Mouse (Mus musculus) embryonic fibroblast, embryonic 13.5 days (primary cell): ENCODE measurements around the gene Mtus2.

Experiments used
- CTCF ChIP-seq: IDR thresholded peaks from 2 replicates; pipeline ENCODE4 v1.5.1; 2011; ENCODE audit warnings: mild to moderate bottlenecking, control low read depth, low read length, moderate library complexity, borderline replicate concordance; ENCODE audit not compliant: insufficient read depth
- POLR2A ChIP-seq: IDR thresholded peaks from 2 replicates; pipeline ENCODE4 v1.6.1; 2011; ENCODE audit warnings: low read depth, mild to moderate bottlenecking, control low read depth, low read length, moderate library complexity

DNA sequence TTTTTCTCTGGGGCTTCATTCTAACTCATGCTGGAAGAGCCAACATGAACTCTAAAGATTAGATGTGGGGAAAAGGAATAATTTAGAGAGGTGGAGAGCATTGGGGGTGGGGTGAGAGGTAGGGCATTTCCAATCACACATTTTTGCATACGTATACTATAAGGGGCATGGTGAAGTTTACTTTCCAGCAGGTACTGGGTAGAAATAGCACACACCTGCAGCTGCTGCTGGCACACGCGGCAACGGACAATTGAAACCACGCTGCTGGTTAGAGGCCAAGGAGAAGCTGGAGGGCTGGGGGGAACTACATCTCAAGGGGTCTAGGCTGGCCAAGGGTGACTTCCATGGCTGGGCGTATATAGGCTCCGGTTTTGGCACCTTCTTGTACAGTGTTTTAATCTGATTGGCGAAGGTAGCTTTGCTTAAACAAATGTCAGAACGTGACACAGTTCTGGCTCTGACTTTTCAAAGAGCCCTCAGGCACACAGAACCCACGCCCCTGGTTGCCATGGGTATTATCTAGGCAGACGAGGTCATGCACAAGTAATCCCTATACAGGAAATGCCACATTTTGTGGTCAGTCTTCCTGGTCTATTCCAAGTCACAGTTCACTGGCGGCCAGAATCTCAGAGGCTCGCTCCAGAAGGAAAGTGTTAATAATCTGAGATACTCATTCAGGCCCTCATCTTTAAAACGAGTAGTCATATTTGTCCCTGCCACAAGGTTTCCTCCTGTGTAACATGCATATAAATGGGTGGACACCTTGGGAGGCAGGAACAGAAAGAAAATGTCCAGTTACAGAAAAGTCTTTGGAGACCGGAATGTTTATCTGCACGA lies 404.0 kb downstream of the Mtus2 start:
- TF ChIP-seq POLR2A (no peak), CTCF (no peak)
